Mouse (Mus musculus): ENCODE data around the gene 1700013F07Rik.

DNA sequence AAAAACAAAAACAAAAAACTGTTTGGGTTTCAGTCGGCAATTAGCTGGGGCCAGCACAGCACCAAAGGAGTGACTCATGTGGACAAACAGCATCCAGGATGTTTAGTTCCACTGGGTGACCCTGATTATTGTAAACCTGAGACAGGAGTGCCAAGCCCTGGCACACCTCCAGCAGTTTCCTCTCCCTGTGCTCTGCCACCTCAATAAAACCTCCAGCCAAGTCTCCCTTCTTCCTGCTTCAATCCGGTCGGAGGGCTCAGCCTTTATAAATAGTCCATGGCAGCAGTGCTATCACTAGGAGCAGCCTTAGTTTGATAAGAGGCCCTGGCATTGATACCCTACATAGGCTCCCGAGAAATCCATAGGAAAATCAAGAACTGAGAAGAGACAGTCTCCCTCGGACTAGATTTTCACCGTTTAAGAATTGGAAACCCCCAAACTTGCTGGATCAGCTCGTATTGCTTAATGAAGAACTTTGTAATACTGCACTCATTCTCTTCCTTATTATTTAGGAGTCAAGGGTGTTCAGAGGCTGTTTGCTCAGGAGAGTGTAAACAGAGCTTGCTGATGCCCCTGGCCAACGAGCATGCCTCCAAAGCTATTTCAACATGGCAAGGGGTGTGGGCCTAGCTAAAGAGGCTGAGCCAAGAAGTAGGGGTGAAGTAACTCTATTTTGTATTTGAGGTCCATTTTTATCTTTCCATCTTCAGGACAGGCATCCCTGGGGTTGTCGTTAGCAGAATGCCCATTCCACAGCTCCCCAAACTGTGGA is 650 bp upstream of the 1700013F07Rik start:
- TF ChIP-seq CTCF (conservative IDR thresholded peaks at IDR 0.05; ENCODE audit: low read length): no peak
- no peak for TF ChIP-seq NANOG (IDR thresholded peaks at IDR 0.05; ENCODE audit: borderline replicate concordance, low read length)

All from E14TG2a.4 (cell line).